Mouse (Mus musculus) heart, embryonic 15.5 days (tissue): Measurements from ENCODE around the gene Idua. TPM values are rescaled to one million over a fixed set of nuclear protein-coding genes. Genes with fewer than 3 reads are reported as not detected.

Source experiments
- ATAC-seq: fragments of 200-750 bp; cut with Nextera tagmentation; replicated peaks from 2 replicates; pipeline ENCODE4 v1.8.0; 2017; ENCODE audit warnings: low read depth, moderate TSS enrichment; ENCODE audit not compliant: insufficient number of reproducible peaks, insufficient read depth, low FRiP score
- H3K27ac ChIP-seq: fragments of 300-500 bp; sonication (generic); 2 replicates; pipeline ENCODE4 v1.5.1; 2015; ENCODE audit warnings: mild to moderate bottlenecking, inconsistent platforms
- H3K27me3 ChIP-seq: fragments of 300-500 bp; sonication (generic); 2 replicates; pipeline ENCODE4 v1.6.1; 2015; ENCODE audit warnings: inconsistent platforms
- H3K36me3 ChIP-seq: fragments of 300-500 bp; sonication (generic); 2 replicates; pipeline ENCODE4 v1.6.1; 2015; ENCODE audit warnings: mild to moderate bottlenecking, inconsistent platforms
- H3K4me1 ChIP-seq: fragments of 300-500 bp; sonication (generic); replicated peaks from 2 replicates; pipeline ENCODE4 v1.6.1; 2015; ENCODE audit warnings: inconsistent platforms
- H3K4me2 ChIP-seq: fragments of 300-500 bp; sonication (generic); 2 replicates; pipeline ENCODE4 v1.6.1; 2015; ENCODE audit warnings: inconsistent platforms, mild to moderate bottlenecking, moderate library complexity
- H3K4me3 ChIP-seq: fragments of 300-500 bp; sonication (generic); 2 replicates; pipeline ENCODE4 v1.5.1; 2015; ENCODE audit warnings: mild to moderate bottlenecking, inconsistent platforms
- H3K9ac ChIP-seq: fragments of 300-500 bp; sonication (generic); 2 replicates; pipeline ENCODE4 v1.6.1; 2015; ENCODE audit warnings: mild to moderate bottlenecking, inconsistent platforms
- H3K9me3 ChIP-seq: fragments of 300-500 bp; sonication (generic); replicated peaks from 2 replicates; pipeline ENCODE4 v1.6.1; 2016; ENCODE audit warnings: inconsistent platforms
- WGBS: fragments of 180-500 bp; shearing (Covaris S2); methylation state at CpG from one replicate; pipeline ENCODE4 v1.1.7; 2015; ENCODE audit warnings: mixed read lengths; 5-methylcytosine and 5-hydroxymethylcytosine counted together
- polyA plus RNA-seq: library from polyadenylated mRNA; unstranded; fragments of >200 nt; fragmentation: Nextera tagmentation; extraction: Ambion mirVana; gene quantifications from 2 replicates; pipeline ENCODE4 v1.2.1, GENCODE M21; 2015

Gene Idua
- polyA plus RNA-seq, 1 experiment from 2014 or later, result 13.9 TPM

- Histone ChIP-seq H3K36me3 (no peaks in the 10 kb centered on the region), H3K27ac (peak within 1 kb of the TSS; percentile 2; the same call in 1 of the 2 replicates), H3K27me3 (no peaks in the 10 kb centered on the region), H3K9ac (peak within 1 kb of the TSS; percentile 43), H3K9me3 (no peaks in the 10 kb centered on the region), H3K4me2 (peak within 1 kb of the TSS; percentile 94), H3K4me1 (peaks cover 38% of the 10 kb centered on the region), H3K4me3 (peak within 1 kb of the TSS; percentile 89)
- ATAC-seq, result no peak
- 5% methylated on average over 18 of the region's 18 CpGs for WGBS
Observed at GRCm38 (mm10) chr5:108692271-108692670, 32.1 kb downstream of the Idua start, which contains the start of gene Fgfrl1. Gene Fgfrl1 (plus strand): TSS chr5:108692382.

- Histone ChIP-seq H3K27me3 (no peaks in the 10 kb centered on the region), H3K9me3 (no peaks in the 10 kb centered on the region), H3K27ac (peak overlapping the region; percentile 62), H3K4me1 (peaks cover 45% of the 10 kb centered on the region), H3K4me3 (peak overlapping the region; percentile 89), H3K4me2 (peak overlapping the region; percentile 94), H3K9ac (peak overlapping the region; percentile 92), H3K36me3 (no peaks in the 10 kb centered on the region)
- peak; percentile 94 for ATAC-seq
- WGBS, result under 1% methylated on average over 28 of the region's 43 CpGs
Observed at GRCm38 (mm10) chr5:108693872-108694288, 33.7 kb downstream of the Idua start.

GRCm38 (mm10) chr5:108694352-108695261, 34.5 kb downstream of the Idua start:
- peak overlapping the region; percentile 62 for H3K27ac ChIP-seq
- peak; percentile 55 for ATAC-seq
- H3K4me3 ChIP-seq, result peak overlapping the region; percentile 89
- H3K27me3 ChIP-seq, result no peaks in the 10 kb centered on the region
- peaks cover 51% of the 10 kb centered on the region for H3K4me1 ChIP-seq
- H3K36me3 ChIP-seq, result no peaks in the 10 kb centered on the region
- no peaks in the 10 kb centered on the region for H3K9me3 ChIP-seq
- peak overlapping the region; percentile 92 for H3K9ac ChIP-seq
- H3K4me2 ChIP-seq, result peak overlapping the region; percentile 94
- 0% methylated on average over 66 of the region's 99 CpGs for WGBS

- H3K9me3 ChIP-seq, result no peaks in the 10 kb centered on the region
- H3K27me3 ChIP-seq, result no peaks in the 10 kb centered on the region
- H3K36me3 ChIP-seq, result no peaks in the 10 kb centered on the region
- no peak overlapping the region for H3K27ac ChIP-seq
- H3K4me1 ChIP-seq, result peaks cover 63% of the 10 kb centered on the region
- H3K9ac ChIP-seq, result no peak overlapping the region
- H3K4me3 ChIP-seq, result no peak overlapping the region
- ATAC-seq, result no peak
- peak overlapping the region; percentile 94; the same call in 1 of the 2 replicates for H3K4me2 ChIP-seq
- WGBS, result 92% methylated on average over 12 of the region's 12 CpGs
Observed at GRCm38 (mm10) chr5:108695861-108696260, 35.7 kb downstream of the Idua start.

- ATAC-seq, result no peak
- Histone ChIP-seq H3K4me2 (no peak overlapping the region), H3K9ac (no peak overlapping the region), H3K4me1 (peaks cover 68% of the 10 kb centered on the region), H3K36me3 (no peaks in the 10 kb centered on the region), H3K27ac (no peak overlapping the region), H3K27me3 (no peaks in the 10 kb centered on the region), H3K9me3 (no peaks in the 10 kb centered on the region), H3K4me3 (no peak overlapping the region)
- 84% methylated on average over 3 of the region's 3 CpGs for WGBS
Observed at GRCm38 (mm10) chr5:108696542-108696941, 36.4 kb downstream of the Idua start.

GRCm38 (mm10) chr5:108697341-108697753, 37.2 kb downstream of the Idua start:
- ATAC-seq, result no peak
- Histone ChIP-seq H3K9ac (no peak overlapping the region), H3K27ac (no peak overlapping the region), H3K9me3 (no peaks in the 10 kb centered on the region), H3K4me2 (no peak overlapping the region), H3K27me3 (no peaks in the 10 kb centered on the region), H3K36me3 (no peaks in the 10 kb centered on the region), H3K4me1 (peaks cover 61% of the 10 kb centered on the region), H3K4me3 (no peak overlapping the region)
- WGBS, result 53% methylated on average over 4 of the region's 4 CpGs

- peak overlapping the region; percentile 32; the same call in 1 of the 2 replicates for H3K27ac ChIP-seq
- H3K4me3 ChIP-seq, result no peak overlapping the region
- H3K9me3 ChIP-seq, result no peaks in the 10 kb centered on the region
- peaks cover 53% of the 10 kb centered on the region for H3K4me1 ChIP-seq
- H3K4me2 ChIP-seq, result no peak overlapping the region
- H3K36me3 ChIP-seq, result peaks cover 8% of the 10 kb centered on the region
- no peak; the same call in 1 of the 2 replicates for ATAC-seq
- H3K9ac ChIP-seq, result no peak overlapping the region
- no peaks in the 10 kb centered on the region for H3K27me3 ChIP-seq
- WGBS, result 36% methylated on average over 3 of the region's 3 CpGs
Observed at GRCm38 (mm10) chr5:108700346-108700745, 40.2 kb downstream of the Idua start.

GRCm38 (mm10) chr5:108701341-108702021, 41.4 kb downstream of the Idua start:
- no peak for ATAC-seq

GRCm38 (mm10) chr5:108703754-108704626, 43.9 kb downstream of the Idua start:
- H3K27me3 ChIP-seq, result no peaks in the 10 kb centered on the region
- no peak overlapping the region for H3K4me3 ChIP-seq
- 65% methylated on average over 12 of the region's 12 CpGs for WGBS
- H3K36me3 ChIP-seq, result peaks cover 21% of the 10 kb centered on the region
- no peak overlapping the region for H3K4me2 ChIP-seq
- no peak overlapping the region for H3K9ac ChIP-seq
- H3K4me1 ChIP-seq, result peaks cover 32% of the 10 kb centered on the region
- no peaks in the 10 kb centered on the region for H3K9me3 ChIP-seq
- ATAC-seq, result no peak
- H3K27ac ChIP-seq, result no peak overlapping the region

More at GRCm38 (mm10) chr5:108701341-108702021, 41.4 kb downstream of the Idua start:
- 76% methylated on average over 10 of the region's 10 CpGs for WGBS
- Histone ChIP-seq H3K27ac (no peak overlapping the region; the same call in 1 of the 2 replicates), H3K9ac (no peak overlapping the region), H3K36me3 (peaks cover 19% of the 10 kb centered on the region), H3K9me3 (no peaks in the 10 kb centered on the region), H3K4me2 (no peak overlapping the region), H3K27me3 (no peaks in the 10 kb centered on the region), H3K4me1 (peaks cover 44% of the 10 kb centered on the region), H3K4me3 (no peak overlapping the region)

GRCm38 (mm10) chr5:108707758-108708157, 47.6 kb downstream of the Idua start:
- H3K9me3 ChIP-seq, result no peaks in the 10 kb centered on the region

More at GRCm38 (mm10) chr5:108707758-108708157, 47.6 kb downstream of the Idua start:
- H3K9ac ChIP-seq, result no peak overlapping the region
- H3K27me3 ChIP-seq, result no peaks in the 10 kb centered on the region
- ATAC-seq, result no peak
- H3K36me3 ChIP-seq, result peaks cover 21% of the 10 kb centered on the region
- H3K27ac ChIP-seq, result no peak overlapping the region
- WGBS, result 67% methylated on average over 2 of the region's 2 CpGs
- H3K4me3 ChIP-seq, result no peak overlapping the region
- peaks cover 11% of the 10 kb centered on the region; the same call in 1 of the 2 replicates for H3K4me1 ChIP-seq
- H3K4me2 ChIP-seq, result no peak overlapping the region
